Mouse (Mus musculus) kidney, postnatal 10 days (tissue): ENCODE results near the gene Lix1l.

ENCODE experiments used
- DNase-seq: peaks from one replicate; pipeline ENCODE4 v3.0.0; 2021; ENCODE audit warnings: mixed read lengths

The Lix1l gene

DNA sequence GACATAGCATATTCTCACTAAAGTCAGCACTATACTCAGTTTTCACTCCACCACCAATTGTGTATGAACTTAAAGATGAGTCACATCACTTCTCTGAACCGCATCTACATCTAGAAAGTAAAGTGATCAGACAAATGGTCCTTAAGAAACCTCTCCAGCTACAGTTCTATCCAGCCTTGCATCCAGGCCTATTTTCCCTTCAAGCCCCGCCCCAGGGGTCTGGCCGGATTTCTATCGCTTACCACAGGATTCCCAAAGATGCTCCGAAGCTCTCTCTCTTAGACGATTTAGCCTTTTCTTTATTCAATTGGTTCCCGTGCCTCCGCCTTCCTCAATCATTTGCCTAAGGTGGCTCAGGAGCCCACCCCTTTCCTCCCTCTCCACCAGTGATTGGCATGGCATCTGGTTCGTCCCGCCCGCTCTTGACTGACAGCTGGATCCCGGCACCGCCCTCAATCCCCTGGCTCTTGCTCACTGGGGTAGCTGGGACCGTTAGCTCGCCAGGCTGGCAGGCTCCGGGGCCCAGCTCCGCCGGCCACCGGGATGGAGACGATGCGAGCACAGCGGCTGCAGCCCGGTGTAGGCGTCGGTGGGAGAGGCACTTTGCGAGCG, at the start of gene Lix1l:
Gene Lix1l, plus strand, starts transcription at position 511 of the 612 bp plus-strand sequence.
- DNase-seq: peak; percentile 95

DNA sequence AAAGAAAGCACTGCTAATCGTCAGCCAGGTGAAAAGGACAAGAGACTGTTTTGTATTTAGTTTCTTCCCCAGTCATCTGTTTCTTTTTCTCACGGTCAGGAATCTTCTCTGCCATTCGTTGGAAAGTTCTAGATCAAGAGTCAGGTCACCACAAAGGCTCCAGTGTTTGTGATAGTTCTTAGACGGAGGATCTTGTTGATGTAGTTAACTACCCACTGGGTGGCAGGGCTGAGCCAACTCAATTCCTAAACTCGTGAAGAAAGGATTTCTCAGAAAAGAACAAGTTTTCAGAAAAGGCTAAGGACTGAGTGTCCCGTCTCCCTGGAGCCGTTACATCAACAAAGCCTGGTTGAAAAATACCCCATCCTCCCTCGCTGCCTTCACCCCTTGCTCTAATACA, 49.7 kb upstream of the Lix1l start:
- DNase-seq: peak; percentile 82

DNA sequence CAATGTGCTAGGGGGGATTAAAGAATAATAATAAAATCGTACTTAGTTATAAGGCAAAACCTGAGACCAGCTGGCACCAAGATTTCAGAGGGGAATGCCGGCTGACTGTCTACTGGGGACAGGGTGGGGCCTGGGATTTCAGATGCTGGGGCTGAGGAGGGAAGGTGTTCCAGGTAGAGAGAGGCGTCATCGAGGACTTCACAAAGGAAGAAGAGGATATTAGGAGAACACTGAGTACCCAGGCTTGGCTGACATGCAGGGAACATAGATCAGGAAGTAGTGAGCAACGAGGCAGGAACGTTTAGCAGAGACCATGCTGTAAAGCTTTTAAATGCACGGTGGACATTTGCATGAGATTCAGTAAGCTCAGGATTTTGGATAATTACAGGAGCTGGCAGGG, 49.1 kb upstream of the Lix1l start:
- DNase-seq: no peak

DNA sequence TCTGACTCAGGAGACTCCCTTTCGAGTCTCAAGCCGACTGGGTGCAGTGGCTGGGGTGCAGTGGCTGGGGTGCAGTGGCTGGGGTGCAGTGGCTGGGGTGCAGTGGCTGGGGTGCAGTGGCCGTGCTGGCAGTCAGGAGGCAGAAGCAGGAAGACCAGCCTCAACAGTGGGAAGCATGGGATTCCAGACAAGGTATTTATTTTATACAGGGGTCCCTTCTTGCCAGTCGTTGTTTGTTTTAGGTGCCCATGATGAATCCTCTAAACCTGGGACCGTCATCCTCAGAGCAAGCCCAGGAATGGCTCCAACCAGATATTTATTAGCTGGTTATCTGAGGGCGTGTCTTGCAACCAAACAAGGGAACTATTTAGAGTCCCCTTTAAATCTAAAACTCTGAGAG, 47.3 kb upstream of the Lix1l start:
- DNase-seq: no peak

- DNase-seq: no peak
Measured at GRCm38 (mm10) chr3:96554251-96554650, 46.7 kb upstream of the Lix1l start.

GRCm38 (mm10) chr3:96555041-96555596, 45.8 kb upstream of the Lix1l start:
- peak; percentile 85 for DNase-seq

- DNase-seq: no peak
Measured at GRCm38 (mm10) chr3:96555999-96556614, 44.8 kb upstream of the Lix1l start.

- DNase-seq: peak; percentile 44
Measured at GRCm38 (mm10) chr3:96556651-96557635, 44.0 kb upstream of the Lix1l start.

GRCm38 (mm10) chr3:96557694-96558093, 43.3 kb upstream of the Lix1l start, which contains the start of gene Txnip:
Gene Txnip, plus strand, starts transcription at chr3:96557957.
- DNase-seq: peak; percentile 100

- peak; percentile 64 for DNase-seq
Measured at GRCm38 (mm10) chr3:96558159-96558558, 42.8 kb upstream of the Lix1l start.

GRCm38 (mm10) chr3:96558668-96559196, 42.2 kb upstream of the Lix1l start:
- DNase-seq: peak; percentile 9

GRCm38 (mm10) chr3:96559398-96559910, 41.5 kb upstream of the Lix1l start:
- DNase-seq: peak; percentile 40

GRCm38 (mm10) chr3:96559911-96560850, 40.8 kb upstream of the Lix1l start:
- peak; percentile 45 for DNase-seq

DNA sequence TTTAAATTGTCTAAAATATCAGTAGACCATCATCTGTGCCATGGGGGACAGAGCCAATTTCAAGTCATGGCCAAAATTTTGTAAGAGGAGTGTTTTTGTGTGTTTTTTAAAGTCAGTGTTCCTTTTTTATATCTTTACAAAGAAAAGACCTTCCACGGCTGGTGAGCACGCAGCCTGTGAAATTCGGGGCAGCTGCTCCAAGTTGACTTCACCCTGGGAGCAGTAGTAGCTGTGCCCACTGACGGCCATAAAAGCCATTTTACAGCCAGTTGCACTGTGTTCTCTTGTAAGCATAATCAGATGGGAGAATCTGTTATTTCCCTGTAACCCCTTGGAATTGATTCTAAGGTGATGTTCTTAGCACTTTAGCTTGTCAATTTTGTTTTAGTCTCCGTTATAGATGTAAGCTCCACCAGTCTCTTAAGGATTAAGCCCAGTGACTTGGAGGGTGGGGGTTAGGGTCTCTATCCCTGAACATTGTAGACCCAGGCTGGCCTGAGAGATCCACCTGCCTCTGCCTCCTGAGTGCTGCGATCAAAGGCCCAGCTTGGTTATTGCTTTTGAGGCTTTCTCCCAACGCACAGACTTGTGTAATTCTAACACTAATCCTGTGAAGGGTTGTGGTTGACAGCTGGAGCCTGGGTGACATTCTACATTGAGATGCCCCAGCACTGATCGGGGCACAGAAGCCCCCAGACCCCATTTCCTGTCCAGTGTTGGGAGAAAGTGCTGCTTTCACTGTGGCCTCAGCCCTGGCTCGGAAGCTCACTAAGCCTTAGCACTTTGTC, 39.9 kb upstream of the Lix1l start:
- peak; percentile 36 for DNase-seq

- DNase-seq: peak; percentile 48
Measured at GRCm38 (mm10) chr3:96561946-96562681, 38.8 kb upstream of the Lix1l start.

GRCm38 (mm10) chr3:96563267-96563666, 37.7 kb upstream of the Lix1l start:
- no peak for DNase-seq

- DNase-seq: peak; percentile 55
Measured at GRCm38 (mm10) chr3:96563911-96564632, 36.9 kb upstream of the Lix1l start.

GRCm38 (mm10) chr3:96564633-96565032, 36.3 kb upstream of the Lix1l start:
- peak; percentile 65 for DNase-seq

DNA sequence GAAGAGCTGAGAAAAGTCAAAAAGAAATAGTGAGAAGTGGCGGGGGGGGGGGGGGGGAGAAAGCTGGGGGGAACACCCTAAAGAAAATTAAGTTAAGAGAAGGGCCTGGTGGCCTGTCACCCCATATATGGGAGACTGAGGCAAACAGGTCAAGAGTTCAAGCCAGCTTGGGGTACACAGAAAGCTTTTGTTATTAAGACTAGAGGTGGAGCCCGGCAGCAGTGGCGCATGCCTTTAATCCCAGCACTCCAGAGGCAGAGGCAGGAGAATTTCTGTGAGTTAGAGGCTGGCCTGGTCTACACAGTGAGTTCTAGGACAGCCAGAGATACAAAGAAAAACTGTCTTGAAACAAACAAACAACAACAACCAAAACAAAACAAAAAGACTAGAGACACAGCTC, 35.8 kb upstream of the Lix1l start:
- DNase-seq: no peak
